Comparison of ENCODE assay signal across 30 mouse cellular contexts in genomic region chr13:31405312-31405711, GRCm38 (mm10).
DNase-seq lines count a peak whose midpoint lies in the region; ATAC-seq and TF ChIP-seq lines count a peak whose summit lies in the region.
"Had no signal": no experiment of that assay in that cellular context is flagged by ENCODE, and none has a peak within 500 bp of the region (broad histone marks: within the 10 kb centered on the region; RNA-seq: fewer than 3 reads in every experiment).

No protein-coding gene starts in this region.

- DNase-seq in midbrain, embryonic 11.5 days (ENCODE audit: low spot score, missing footprints) = peak; percentile 12
- no peak for DNase-seq in midbrain, postnatal 0 days (ENCODE audit: low spot score)
- peak; percentile 27 for DNase-seq in adipocyte (ENCODE audit: low spot score)
- no peak for DNase-seq in right cerebral cortex, postnatal 36 days (ENCODE audit: low spot score in 2 of 2)
- DNase-seq in spleen, postnatal 4 days (ENCODE audit: low spot score in 2 of 2) = no peak
- DNase-seq: adrenal gland, adult 8-10 months; adrenal gland, postnatal 25 days; B cell, adult 2 months; cerebellum, adult 11-12 months; cerebellum, adult 8-10 months; cerebellum, postnatal 10 days; cerebellum, postnatal 36 days; embryo, embryonic 11 days; gastrocnemius, postnatal 10 days; gastrocnemius, postnatal 36 days; heart, postnatal 10 days; heart, postnatal 36 days; kidney, adult 11 months had no signal

- H3K4me3 ChIP-seq in midbrain, embryonic 11.5 days (ENCODE audit: low read depth, low read length) = no peak overlapping the region
- H3K4me3 ChIP-seq in midbrain, postnatal 0 days (ENCODE audit: low read depth, low read length) = no peak overlapping the region
- H3K4me3 ChIP-seq in C2C12 (ENCODE audit: insufficient read depth, poor library complexity, severe bottlenecking) = no peak overlapping the region
- H3K4me3 ChIP-seq: embryonic facial prominence, embryonic 12.5 days; erythroblast, embryonic 14.5 days; forebrain, embryonic 12.5 days; forebrain, embryonic 15.5 days; heart, embryonic 15.5 days; hindbrain, embryonic 10.5 days; hindbrain, embryonic 13.5 days; intestine, embryonic 15.5 days had no signal

- no peaks in the 10 kb centered on the region for H3K79me3 ChIP-seq in C2C12 (ENCODE audit: low read depth)

- H3ac ChIP-seq in C2C12 (ENCODE audit: control insufficient read depth, insufficient read length, low read depth) = no peak overlapping the region

- H3K9me3 ChIP-seq in midbrain, embryonic 11.5 days (ENCODE audit: control insufficient read depth, low read length) = no peaks in the 10 kb centered on the region
- no peaks in the 10 kb centered on the region for H3K9me3 ChIP-seq in midbrain, postnatal 0 days (ENCODE audit: low read length)
- H3K9me3 ChIP-seq: embryonic facial prominence, embryonic 12.5 days; forebrain, embryonic 12.5 days; forebrain, embryonic 15.5 days; heart, embryonic 15.5 days; hindbrain, embryonic 10.5 days; hindbrain, embryonic 13.5 days; intestine, embryonic 15.5 days had no signal

- WGBS in midbrain, embryonic 11.5 days = 87% methylated on average over 2 of the region's 2 CpGs
- WGBS in midbrain, postnatal 0 days = 84% methylated on average over 2 of the region's 2 CpGs

- H3K27ac ChIP-seq in midbrain, embryonic 11.5 days (ENCODE audit: low read depth, low read length) = no peak overlapping the region
- H3K27ac ChIP-seq in midbrain, postnatal 0 days (ENCODE audit: low read depth, low read length) = no peak overlapping the region
- H3K27ac ChIP-seq: embryonic facial prominence, embryonic 12.5 days; forebrain, embryonic 12.5 days; forebrain, embryonic 15.5 days; heart, embryonic 15.5 days; hindbrain, embryonic 10.5 days; hindbrain, embryonic 13.5 days; intestine, embryonic 15.5 days had no signal

- H3K27me3 ChIP-seq in midbrain, embryonic 11.5 days (ENCODE audit: control insufficient read depth, insufficient read depth, low read length) = no peaks in the 10 kb centered on the region
- H3K27me3 ChIP-seq in midbrain, postnatal 0 days (ENCODE audit: insufficient read depth, low read length) = no peaks in the 10 kb centered on the region
- no peaks in the 10 kb centered on the region for H3K27me3 ChIP-seq in C2C12 (ENCODE audit: control insufficient read depth, insufficient read depth, insufficient read length)
- H3K27me3 ChIP-seq: embryonic facial prominence, embryonic 12.5 days; forebrain, embryonic 12.5 days; forebrain, embryonic 15.5 days; heart, embryonic 15.5 days; hindbrain, embryonic 13.5 days; intestine, embryonic 15.5 days had no signal

- H3K4me1 ChIP-seq in midbrain, embryonic 11.5 days (ENCODE audit: control insufficient read depth, insufficient read depth, low read length) = no peaks in the 10 kb centered on the region
- H3K4me1 ChIP-seq in midbrain, postnatal 0 days (ENCODE audit: insufficient read depth, low read length) = no peaks in the 10 kb centered on the region
- H3K4me1 ChIP-seq: embryonic facial prominence, embryonic 12.5 days; forebrain, embryonic 12.5 days; heart, embryonic 15.5 days; hindbrain, embryonic 10.5 days; intestine, embryonic 15.5 days had no signal

- no peak overlapping the region for H3K9ac ChIP-seq in midbrain, embryonic 11.5 days (ENCODE audit: low read length)
- H3K9ac ChIP-seq in midbrain, postnatal 0 days (replicated peaks; ENCODE audit: low read length, poor library complexity, severe bottlenecking) = no peak overlapping the region
- H3K9ac ChIP-seq: embryonic facial prominence, embryonic 12.5 days; forebrain, embryonic 12.5 days; forebrain, embryonic 15.5 days; heart, embryonic 15.5 days; hindbrain, embryonic 13.5 days; intestine, embryonic 15.5 days had no signal

- no peak for ATAC-seq in midbrain, embryonic 11.5 days (ENCODE audit: low FRiP score)
- no peak for ATAC-seq in midbrain, postnatal 0 days (ENCODE audit: low FRiP score)
- ATAC-seq: CD4-positive, CD25-positive, alpha-beta regulatory T cell, adult 4 months; forebrain, embryonic 15.5 days; hindbrain, embryonic 16.5 days; intestine, embryonic 15.5 days had no signal

- TF ChIP-seq CTCF in midbrain, postnatal 0 days (IDR thresholded peaks at IDR 0.05) = no peak
- no peak for TF ChIP-seq CTCF in C2C12 (IDR thresholded peaks at IDR 0.05; ENCODE audit: control insufficient read depth, insufficient read depth, insufficient read length)

- no peaks in the 10 kb centered on the region for H3K36me3 ChIP-seq in midbrain, embryonic 11.5 days (ENCODE audit: control insufficient read depth, insufficient read depth, low read length)
- no peaks in the 10 kb centered on the region for H3K36me3 ChIP-seq in midbrain, postnatal 0 days (ENCODE audit: insufficient read depth, low read length)
- no peaks in the 10 kb centered on the region for H3K36me3 ChIP-seq in C2C12 (ENCODE audit: control insufficient read depth, insufficient read depth)
- H3K36me3 ChIP-seq: embryonic facial prominence, embryonic 12.5 days; forebrain, embryonic 12.5 days; forebrain, embryonic 15.5 days; heart, embryonic 15.5 days; hindbrain, embryonic 10.5 days; hindbrain, embryonic 13.5 days; intestine, embryonic 15.5 days had no signal

- no peaks in the 10 kb centered on the region for H3K79me2 ChIP-seq in C2C12 (ENCODE audit: control insufficient read depth, insufficient read depth)

- no peak overlapping the region for H3K4me2 ChIP-seq in midbrain, embryonic 11.5 days
- no peak overlapping the region for H3K4me2 ChIP-seq in midbrain, postnatal 0 days (ENCODE audit: low read depth, low read length, poor library complexity, severe bottlenecking)
- H3K4me2 ChIP-seq: embryonic facial prominence, embryonic 12.5 days; forebrain, embryonic 12.5 days; forebrain, embryonic 15.5 days; heart, embryonic 11.5 days; heart, embryonic 15.5 days; hindbrain, embryonic 13.5 days; intestine, embryonic 15.5 days had no signal

TF ChIP-seq in C2C12, 6 proteins besides CTCF, POLR2A, EP300 and RAD21:
- TF ChIP-seq MAX (IDR thresholded peaks at IDR 0.05) = no peak
- peak; percentile 55 for TF ChIP-seq USF1 (IDR thresholded peaks at IDR 0.05; ENCODE audit: low read depth)

Comparison
In these comparisons a context has a peak if more than half of its experiments do, and no peak if none do; other contexts are left out.
1. DNase-seq: peak in midbrain, embryonic 11.5 days (single experiment) and adipocyte (single experiment); none in midbrain, postnatal 0 days (single experiment), right cerebral cortex, postnatal 36 days (0 of 2) and spleen, postnatal 4 days (0 of 2).